Mouse (Mus musculus): ENCODE results near the gene Pithd1.
A peak's percentile ranks its signal among the peaks of the same experiment; 100 is the strongest.

DNA sequence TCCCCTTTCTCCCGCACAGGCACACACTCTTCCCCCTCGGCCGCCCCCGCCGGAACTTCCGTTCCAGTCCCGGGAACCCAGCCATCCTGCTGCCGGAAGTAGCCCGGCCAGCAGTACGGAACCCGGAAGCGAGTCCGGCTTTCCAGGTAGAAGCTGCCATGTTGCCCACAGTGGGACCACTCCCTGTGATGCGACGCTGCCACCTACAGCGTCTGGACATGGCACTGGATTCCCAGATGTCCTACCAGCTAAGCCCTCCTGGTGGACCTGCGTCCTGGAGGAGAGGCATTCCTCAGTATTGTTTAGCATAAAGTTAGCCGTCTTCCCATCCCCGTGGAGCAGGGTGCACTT is 14.5 kb downstream of the Pithd1 start, which contains the start of gene Lypla2:
- peak; percentile 5 to 81 for TF ChIP-seq POLR2A (IDR thresholded peaks at IDR 0.05; ENCODE audit: control insufficient read depth in 1 of 2, insufficient read depth in 1 of 2, low read depth in 1 of 2, low read length in 2 of 2, poor library complexity in 1 of 2)
- peak; percentile 28; the same call in 1 of the 2 replicates for TF ChIP-seq TCF12 (IDR thresholded peaks at IDR 0.05; ENCODE audit: low read depth, low read length)
- TF ChIP-seq CHD2 (IDR thresholded peaks at IDR 0.05; ENCODE audit: low read length) = no peak
- no peak for TF ChIP-seq GATA1 (IDR thresholded peaks at IDR 0.05; ENCODE audit: low read depth, low read length)
- TF ChIP-seq CTCF (IDR thresholded peaks at IDR 0.05 in 2 of 3, conservative IDR thresholded peaks at IDR 0.05 in 1 of 3; ENCODE audit: control insufficient read depth in 1 of 3, insufficient read depth in 1 of 3, low read depth in 2 of 3, low read length in 3 of 3, poor library complexity in 1 of 3, severe bottlenecking in 1 of 3) = no peak
- peak; percentile 80 for TF ChIP-seq NELFE (IDR thresholded peaks at IDR 0.05; ENCODE audit: low read depth, low read length)
- TF ChIP-seq CHD1 (IDR thresholded peaks at IDR 0.05; ENCODE audit: low read depth, low read length) = no peak; the same call in 1 of the 2 replicates
- TF ChIP-seq NRF1 (IDR thresholded peaks at IDR 0.05; ENCODE audit: insufficient read depth, low read depth, low read length, poor library complexity, severe bottlenecking) = peak; percentile 42; the same call in 1 of the 2 replicates
- TF ChIP-seq EP300 (IDR thresholded peaks at IDR 0.05; ENCODE audit: low read depth in 1 of 2, low read length in 2 of 2) = peak in 1 of 2 experiments; percentile 43; a peak in 2 of 4 replicates
- TF ChIP-seq RAD21 (IDR thresholded peaks at IDR 0.05; ENCODE audit: low read depth, low read length) = no peak
- TF ChIP-seq SMC3 (IDR thresholded peaks at IDR 0.05; ENCODE audit: low read depth, low read length) = no peak
